ENCODE assay signal across 16 mouse cellular contexts in genomic region chr2:153312884-153313283, GRCm38 (mm10).
"Had no signal": no experiment of that assay in that cellular context is flagged by ENCODE, and none has a peak within 500 bp of the region (broad histone marks: within the 10 kb centered on the region; RNA-seq: fewer than 3 reads in every experiment).

No protein-coding gene starts in this region.

- ATAC-seq: midbrain, embryonic 13.5 days; midbrain, embryonic 15.5 days had no signal

- DNase-seq: lung, adult 2 months; lung, postnatal 14 days; lung, postnatal 36 days; right cerebral cortex, postnatal 14 days; thymus, adult 2 months; thymus, postnatal 25 days; thymus, postnatal 4 days had no signal

- H3K27me3 ChIP-seq: lung, embryonic 15.5 days; megakaryocyte, embryonic 14.5 days; midbrain, embryonic 13.5 days; midbrain, embryonic 15.5 days; neural tube, embryonic 12.5 days; stomach, embryonic 15.5 days had no signal

- H3K9ac ChIP-seq: lung, embryonic 15.5 days; midbrain, embryonic 13.5 days; midbrain, embryonic 15.5 days; neural tube, embryonic 12.5 days; stomach, embryonic 15.5 days had no signal

- H3K4me1 ChIP-seq: lung, embryonic 15.5 days; midbrain, embryonic 13.5 days; midbrain, embryonic 15.5 days; neural tube, embryonic 12.5 days had no signal

- H3K36me3 ChIP-seq: stomach, embryonic 15.5 days had no signal

- H3K9me3 ChIP-seq: lung, embryonic 15.5 days; megakaryocyte, embryonic 14.5 days; midbrain, embryonic 13.5 days; midbrain, embryonic 15.5 days; neural tube, embryonic 12.5 days; stomach, embryonic 15.5 days had no signal

- H3K4me2 ChIP-seq: lung, embryonic 15.5 days; midbrain, embryonic 11.5 days; midbrain, embryonic 13.5 days; midbrain, embryonic 15.5 days; neural tube, embryonic 12.5 days; stomach, embryonic 15.5 days had no signal

- H3K4me3 ChIP-seq: lung, embryonic 15.5 days; megakaryocyte, embryonic 14.5 days; midbrain, embryonic 13.5 days; midbrain, embryonic 15.5 days; neural tube, embryonic 12.5 days; stomach, embryonic 15.5 days had no signal

- H3K27ac ChIP-seq: lung, embryonic 15.5 days; macrophage; midbrain, embryonic 13.5 days; midbrain, embryonic 15.5 days; neural tube, embryonic 12.5 days; stomach, embryonic 15.5 days; stomach, postnatal 0 days had no signal
